Mouse (Mus musculus) left cerebral cortex, adult 18-20 months (tissue): ENCODE data around the gene Ptprf. TPM values are rescaled to one million over a fixed set of nuclear protein-coding genes. Genes with fewer than 3 reads are reported as not detected.

Experiments
- DNase-seq, 2 experiments: peaks; one replicate each; pipeline ENCODE4 v3.0.0; 2021 to 2022; ENCODE audit warnings: low spot score in 2 of 2, mixed read lengths in 1 of 2
- microRNA-seq, 2 experiments: library from miRNA; unstranded; fragments of <30 nt; microRNA quantifications; one replicate each; pipeline ENCODE4 v1.2.0; 2021
- total RNA-seq, 2 experiments: library from RNA; stranded (reverse); gene quantifications; 2 replicates each; pipeline ENCODE4 v1.2.3; 2021

The Ptprf gene
- total RNA-seq, 2 experiments from 2014 or later, result 101 to 110 TPM

GRCm38 (mm10) chr4:118218521-118218920 is 72.7 kb downstream of the Ptprf start:
- no peak for DNase-seq

- DNase-seq, result peak; percentile 66 to 75
Measured at GRCm38 (mm10) chr4:118216726-118217595, 74.2 kb downstream of the Ptprf start.

GRCm38 (mm10) chr4:118214891-118215290 is 76.3 kb downstream of the Ptprf start:
- no peak for DNase-seq

- no peak for DNase-seq
Measured at GRCm38 (mm10) chr4:118206918-118207640, 84.1 kb downstream of the Ptprf start.

GRCm38 (mm10) chr4:118205906-118206305 is 85.3 kb downstream of the Ptprf start:
- no peak for DNase-seq

GRCm38 (mm10) chr4:118199093-118199492 is 92.1 kb downstream of the Ptprf start:
- no peak for DNase-seq

- DNase-seq, result no peak
Measured at GRCm38 (mm10) chr4:118198606-118199005, 92.6 kb downstream of the Ptprf start.

- DNase-seq, result peak; percentile 25 to 35
Measured at GRCm38 (mm10) chr4:118196185-118196584, 95.0 kb downstream of the Ptprf start.

GRCm38 (mm10) chr4:118180301-118181080 is 110.7 kb downstream of the Ptprf start:
- no peak for DNase-seq

GRCm38 (mm10) chr4:118179467-118180300 is 111.5 kb downstream of the Ptprf start, which contains the start of gene Kdm4a:
Gene Kdm4a, minus strand, starts transcription at chr4:118180043.
- peak; percentile 85 to 93 for DNase-seq

GRCm38 (mm10) chr4:118178952-118179466 is 112.2 kb downstream of the Ptprf start:
- DNase-seq, result no peak

- no peak for DNase-seq
Measured at GRCm38 (mm10) chr4:118172461-118172860, 118.7 kb downstream of the Ptprf start.

GRCm38 (mm10) chr4:118171006-118171405 is 120.2 kb downstream of the Ptprf start:
- DNase-seq, result no peak

GRCm38 (mm10) chr4:118162123-118162522 is 129.1 kb downstream of the Ptprf start:
- DNase-seq, result no peak

Small RNAs within 50 kb of the gene (microRNA-seq; reads per million reads assigned to microRNA genes)
- 0.75 to 1.1 reads per million in 2 experiments for gene Mir7226

Other genes with a start within 250 kb of the Ptprf start
- gene St3gal3, start 156.5 kb downstream of the Ptprf start, total RNA-seq, result 10 to 100 TPM; 45.8 to 51.2 TPM
- 10 to 100 TPM; 36.2 to 38.2 TPM for gene Kdm4a, start 111.4 kb downstream of the Ptprf start, total RNA-seq
- gene Szt2, start 117.9 kb upstream of the Ptprf start, total RNA-seq, result 10 to 100 TPM; 30.0 to 33.1 TPM
- gene Med8, start 117.9 kb upstream of the Ptprf start, total RNA-seq, result 10 to 100 TPM; 53.8 to 60.7 TPM
- 10 to 100 TPM; 18.3 to 19.2 TPM for gene Elovl1, start 136.7 kb upstream of the Ptprf start, total RNA-seq
- gene Cdc20, start 145.9 kb upstream of the Ptprf start, total RNA-seq, result 1 to 10 TPM in 1 of 2 experiments, under 1 TPM in 1; 0.89 to 1.3 TPM
- gene Mpl, start 166.1 kb upstream of the Ptprf start, total RNA-seq, result under 1 TPM; 0.51 to 0.91 TPM
- gene Tie1, start 198.7 kb upstream of the Ptprf start, total RNA-seq, result 1 to 10 TPM; 7.3 to 7.7 TPM
- not detected for gene 2610528J11Rik, start 235.6 kb upstream of the Ptprf start, total RNA-seq